Mouse (Mus musculus) kidney, embryonic 14.5 days (tissue): Measurements from ENCODE around the gene 2700097O09Rik. TPM values are rescaled to one million over a fixed set of nuclear protein-coding genes. Genes with fewer than 3 reads are reported as not detected.

Source experiments
- ATAC-seq: fragments of 200-750 bp; cut with Nextera tagmentation; 2 replicates; pipeline ENCODE4 v1.8.0; 2017; ENCODE audit warnings: moderate number of reproducible peaks, mild to moderate bottlenecking, moderate TSS enrichment, moderate library complexity; ENCODE audit not compliant: low FRiP score, low TSS enrichment
- H3K27ac ChIP-seq: fragments of 300-500 bp; sonication (generic); 2 replicates; pipeline ENCODE4 v1.5.1; 2014; ENCODE audit warnings: low read depth, mild to moderate bottlenecking, low read length, moderate library complexity, mixed read lengths
- H3K27me3 ChIP-seq: fragments of 300-500 bp; sonication (generic); 2 replicates; pipeline ENCODE4 v1.6.1; 2014; ENCODE audit warnings: mild to moderate bottlenecking, low read length; ENCODE audit not compliant: control insufficient read depth, insufficient read depth
- H3K36me3 ChIP-seq: fragments of 300-500 bp; sonication (generic); 2 replicates; pipeline ENCODE4 v1.6.1; 2014; ENCODE audit warnings: low read length, mixed read lengths; ENCODE audit not compliant: control insufficient read depth, insufficient read depth
- H3K4me1 ChIP-seq: fragments of 300-500 bp; sonication (generic); 2 replicates; pipeline ENCODE4 v1.6.1; 2014; ENCODE audit warnings: low read length, mixed read lengths; ENCODE audit not compliant: control insufficient read depth, insufficient read depth
- H3K4me2 ChIP-seq: fragments of 300-500 bp; sonication (generic); replicated peaks from 2 replicates; pipeline ENCODE4 v1.6.1; 2014; ENCODE audit warnings: low read depth, mild to moderate bottlenecking, low read length
- H3K4me3 ChIP-seq: fragments of 300-500 bp; sonication (generic); 2 replicates; pipeline ENCODE4 v1.5.1; 2014; ENCODE audit warnings: mild to moderate bottlenecking, low read length
- H3K9ac ChIP-seq: fragments of 300-500 bp; sonication (generic); 2 replicates; pipeline ENCODE4 v1.6.1; 2014; ENCODE audit warnings: low read depth, mild to moderate bottlenecking, low read length, moderate library complexity
- H3K9me3 ChIP-seq: fragments of 300-500 bp; sonication (generic); 2 replicates; pipeline ENCODE4 v1.6.1; 2016; ENCODE audit warnings: low read length; ENCODE audit not compliant: control insufficient read depth
- WGBS: fragments of 180-500 bp; shearing (Covaris S2); extraction: QIAGEN DNeasy Blood & Tissue Kit; methylation state at CpG from one replicate; pipeline ENCODE4 v1.1.7; 2014; 5-methylcytosine and 5-hydroxymethylcytosine counted together
- polyA plus RNA-seq: library from polyadenylated mRNA; unstranded; fragments of >200 nt; fragmentation: Nextera tagmentation; extraction: Ambion mirVana; gene quantifications from 2 replicates; pipeline ENCODE4 v1.2.1, GENCODE M21; 2014

2700097O09Rik gene
- polyA plus RNA-seq, 1 experiment from 2014 or later, result 40.9 TPM

DNA sequence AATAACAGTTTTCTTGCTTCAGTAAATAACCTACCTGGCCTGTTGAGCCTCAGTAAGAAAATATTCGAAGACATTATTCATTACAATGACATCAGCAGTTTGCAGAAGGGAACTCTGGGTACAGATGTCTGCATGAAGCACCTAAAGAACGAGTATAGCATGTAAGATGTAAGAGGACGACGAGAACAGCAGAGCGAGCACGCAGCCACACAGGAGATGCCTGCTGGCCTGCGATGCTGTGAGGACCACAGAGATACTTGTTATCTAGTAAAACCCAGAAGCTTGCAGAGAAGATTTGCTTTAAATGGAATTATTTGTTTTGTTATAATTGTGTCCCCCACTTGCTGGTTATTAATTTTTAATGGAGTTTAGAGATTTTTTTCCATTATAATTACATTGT is 26.6 kb downstream of the 2700097O09Rik start:
- WGBS, result 92% methylated on average over 7 of the region's 7 CpGs
- no peak overlapping the region for H3K9ac ChIP-seq
- H3K9me3 ChIP-seq, result no peaks in the 10 kb centered on the region
- H3K27me3 ChIP-seq, result no peaks in the 10 kb centered on the region
- H3K4me3 ChIP-seq, result no peak overlapping the region
- no peak overlapping the region for H3K27ac ChIP-seq
- H3K4me2 ChIP-seq, result no peak overlapping the region
- no peak for ATAC-seq
- peaks cover 3% of the 10 kb centered on the region; the same call in 1 of the 2 replicates for H3K36me3 ChIP-seq
- no peaks in the 10 kb centered on the region for H3K4me1 ChIP-seq

DNA sequence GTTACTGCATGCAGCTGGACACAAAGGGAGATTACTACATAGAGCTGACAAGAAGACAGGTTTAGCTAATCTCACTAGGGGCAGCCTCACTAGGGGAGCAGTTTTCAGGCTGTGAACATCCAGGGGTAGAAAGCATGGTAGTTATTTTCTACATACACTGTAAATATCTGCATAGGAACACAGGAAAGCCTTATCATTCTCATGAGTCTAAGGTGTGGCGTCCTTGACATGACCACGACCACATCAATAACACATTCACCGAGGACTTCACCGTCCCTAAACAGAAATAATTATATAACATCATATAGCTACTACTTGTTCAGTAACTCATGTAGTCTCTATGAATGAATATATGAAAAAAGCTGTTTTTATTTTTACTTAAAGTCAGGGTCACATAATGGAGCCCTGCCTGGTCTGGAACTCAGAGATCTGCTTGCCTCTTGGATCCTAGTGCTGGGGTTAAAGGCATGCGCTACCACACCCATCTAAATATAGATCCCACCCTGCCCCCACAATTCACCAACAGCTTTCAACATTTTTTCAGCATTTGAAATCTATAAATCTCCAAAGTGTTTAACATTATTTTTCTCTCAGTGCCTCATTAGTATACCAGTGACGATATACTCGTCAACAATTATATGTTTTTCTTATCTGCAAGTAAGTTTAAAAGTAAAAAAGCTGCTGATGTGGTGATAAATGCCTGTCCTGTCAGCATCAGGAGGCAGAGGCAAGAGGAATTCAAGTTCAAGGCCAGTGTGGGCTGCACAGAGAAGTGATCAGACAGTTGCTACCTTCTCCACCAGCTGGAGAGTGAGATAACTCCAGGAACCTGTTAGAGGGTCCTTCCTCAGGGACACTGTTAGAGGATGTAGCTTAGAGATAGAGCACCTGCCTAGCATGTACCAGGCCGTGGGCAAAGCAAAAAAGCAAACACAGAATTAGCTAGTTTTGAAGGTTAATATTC is 28.4 kb downstream of the 2700097O09Rik start:
- ATAC-seq, result no peak
- 92% methylated on average over 8 of the region's 8 CpGs for WGBS
- H3K4me1 ChIP-seq, result no peaks in the 10 kb centered on the region
- no peak overlapping the region for H3K4me3 ChIP-seq
- no peaks in the 10 kb centered on the region for H3K27me3 ChIP-seq
- no peak overlapping the region for H3K4me2 ChIP-seq
- no peak overlapping the region for H3K9ac ChIP-seq
- no peak overlapping the region for H3K27ac ChIP-seq
- peaks cover 3% of the 10 kb centered on the region; the same call in 1 of the 2 replicates for H3K36me3 ChIP-seq
- H3K9me3 ChIP-seq, result no peaks in the 10 kb centered on the region

DNA sequence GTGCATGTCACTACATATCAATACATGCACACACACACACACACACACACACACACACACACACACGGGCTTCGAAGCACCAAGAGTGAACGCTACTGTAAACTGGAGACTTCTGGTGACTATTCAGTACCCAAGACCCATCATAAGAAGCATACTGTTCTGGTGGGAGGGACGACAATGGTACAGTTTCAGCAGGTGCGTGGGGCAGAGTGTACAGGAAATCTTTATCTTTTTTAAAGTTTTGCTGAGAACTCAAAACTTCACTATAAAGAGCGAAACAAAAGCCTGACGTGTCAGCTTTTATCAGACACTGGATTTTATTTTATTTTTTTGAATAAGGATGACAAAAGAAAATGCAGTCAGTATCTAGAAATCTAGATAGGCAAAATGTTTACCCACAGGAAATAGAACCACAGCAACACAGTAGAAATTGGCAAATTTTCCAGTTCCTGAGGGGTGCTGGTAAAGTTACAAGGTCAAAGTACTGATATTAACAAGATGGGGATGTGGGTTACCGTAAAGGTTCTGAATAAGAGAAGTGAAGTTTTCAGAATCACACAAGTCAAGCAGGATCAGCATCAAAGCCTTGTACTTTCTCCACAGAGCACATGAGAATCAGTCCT is 30.1 kb downstream of the 2700097O09Rik start:
- no peak for ATAC-seq
- WGBS, result 95% methylated on average over 8 of the region's 8 CpGs
- Histone ChIP-seq H3K9ac (no peak overlapping the region), H3K4me2 (no peak overlapping the region), H3K4me1 (no peaks in the 10 kb centered on the region), H3K36me3 (peaks cover 9% of the 10 kb centered on the region; the same call in 1 of the 2 replicates), H3K4me3 (no peak overlapping the region), H3K9me3 (no peaks in the 10 kb centered on the region), H3K27me3 (no peaks in the 10 kb centered on the region), H3K27ac (no peak overlapping the region)

DNA sequence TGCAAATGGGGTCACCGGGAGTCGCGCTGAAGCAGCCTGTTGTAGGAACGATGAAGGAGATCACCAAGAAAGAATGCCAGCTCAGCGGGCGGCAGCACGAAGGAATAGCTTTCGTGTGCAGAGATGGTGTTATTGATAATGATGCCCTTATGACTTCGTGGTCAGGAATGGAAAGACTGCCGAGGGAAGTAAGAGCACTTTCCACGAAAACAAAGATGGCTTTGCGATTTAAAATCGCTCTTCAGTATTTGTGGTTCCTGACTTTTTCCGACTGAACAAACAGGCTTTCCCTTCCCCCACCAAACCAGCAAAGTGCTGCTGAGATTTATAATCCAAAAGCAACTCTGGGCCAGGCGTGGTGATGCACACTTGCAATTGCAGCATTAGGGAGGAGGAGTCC is 38.9 kb downstream of the 2700097O09Rik start:
- H3K4me2 ChIP-seq, result no peak overlapping the region; the same call in 1 of the 2 replicates
- no peaks in the 10 kb centered on the region for H3K9me3 ChIP-seq
- 0 out of 2 replicates have a peak, but pooled peaks cover 9% of the 10 kb centered on the region for H3K36me3 ChIP-seq
- no peak overlapping the region for H3K9ac ChIP-seq
- H3K4me1 ChIP-seq, result no peaks in the 10 kb centered on the region
- 53% methylated on average over 15 of the region's 15 CpGs for WGBS
- H3K4me3 ChIP-seq, result no peak overlapping the region
- no peak for ATAC-seq
- no peak overlapping the region for H3K27ac ChIP-seq
- no peaks in the 10 kb centered on the region for H3K27me3 ChIP-seq

DNA sequence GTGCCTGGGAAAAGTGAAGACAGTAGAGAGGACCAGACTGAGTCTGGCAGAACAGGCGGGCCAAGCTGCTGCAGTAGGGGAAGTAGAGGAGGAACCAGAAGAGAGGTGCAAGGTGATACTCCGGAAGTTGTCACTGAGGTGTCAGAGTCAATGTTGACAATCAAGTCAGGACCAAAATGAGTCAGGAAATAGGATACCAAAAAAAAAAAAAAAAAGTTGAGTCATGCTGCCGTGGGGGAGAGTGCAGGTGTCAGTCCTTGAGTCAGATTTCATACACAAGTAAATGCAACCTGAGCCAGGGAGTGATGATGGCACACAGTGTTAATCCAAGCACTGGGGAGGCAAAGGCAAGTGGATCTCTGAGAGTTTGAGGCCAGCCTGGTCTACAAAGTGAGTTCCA is 52.8 kb downstream of the 2700097O09Rik start:
- Histone ChIP-seq H3K27me3 (no peaks in the 10 kb centered on the region), H3K4me2 (no peak overlapping the region), H3K36me3 (no peaks in the 10 kb centered on the region), H3K9ac (no peak overlapping the region), H3K27ac (no peak overlapping the region), H3K4me3 (no peak overlapping the region), H3K9me3 (no peaks in the 10 kb centered on the region), H3K4me1 (no peaks in the 10 kb centered on the region)
- WGBS, result 16% methylated on average over 3 of the region's 3 CpGs
- ATAC-seq, result no peak

DNA sequence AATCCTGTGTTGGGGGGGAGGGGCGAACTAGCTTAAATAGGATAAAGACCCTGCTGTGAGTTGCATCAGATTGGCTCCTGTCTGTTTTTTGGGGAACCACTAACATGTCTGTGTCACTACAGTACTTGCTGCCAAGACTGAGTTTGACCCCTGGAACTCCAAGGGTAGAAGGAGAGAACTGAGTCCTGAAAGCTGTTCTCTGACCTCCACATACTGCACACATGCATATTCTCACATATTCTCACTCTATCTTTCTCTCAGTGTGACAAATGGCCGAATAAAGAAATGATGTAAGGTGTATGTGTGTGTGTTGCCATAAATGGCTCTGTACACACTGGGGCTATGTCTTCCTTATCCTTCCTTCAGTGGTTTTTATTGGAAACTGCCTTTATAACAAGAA is 56.6 kb downstream of the 2700097O09Rik start:
- H3K9ac ChIP-seq, result no peak overlapping the region
- H3K4me3 ChIP-seq, result no peak overlapping the region
- H3K36me3 ChIP-seq, result no peaks in the 10 kb centered on the region
- no peaks in the 10 kb centered on the region for H3K4me1 ChIP-seq
- WGBS, result 91% methylated on average over 2 of the region's 2 CpGs
- no peak overlapping the region for H3K4me2 ChIP-seq
- H3K27ac ChIP-seq, result no peak overlapping the region
- no peaks in the 10 kb centered on the region for H3K27me3 ChIP-seq
- ATAC-seq, result no peak
- H3K9me3 ChIP-seq, result no peaks in the 10 kb centered on the region

DNA sequence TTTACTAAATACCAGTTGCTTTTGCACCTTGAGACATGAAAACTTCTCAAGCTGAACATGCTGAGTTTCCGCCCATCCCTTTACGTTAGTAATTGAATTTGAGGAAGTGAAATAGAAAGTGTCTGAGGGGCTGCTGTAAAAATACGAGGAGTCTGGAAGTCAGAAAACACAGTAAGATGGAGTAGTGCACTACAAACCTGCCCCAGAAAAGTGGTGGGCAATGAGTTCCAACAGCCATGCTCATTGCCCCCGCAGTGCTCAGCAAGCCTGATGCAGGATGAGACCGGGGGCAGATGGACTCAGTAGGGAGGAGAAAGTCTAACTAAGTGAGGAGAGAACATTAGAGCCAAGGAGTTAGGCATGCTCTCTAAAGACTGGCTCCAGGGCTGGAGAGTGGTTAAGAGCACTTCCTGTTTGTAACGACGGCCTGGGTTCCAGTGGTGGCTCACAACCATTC is 60.5 kb downstream of the 2700097O09Rik start:
- Histone ChIP-seq H3K9me3 (no peaks in the 10 kb centered on the region), H3K9ac (no peak overlapping the region), H3K27ac (no peak overlapping the region), H3K27me3 (no peaks in the 10 kb centered on the region), H3K4me3 (no peak overlapping the region), H3K4me1 (no peaks in the 10 kb centered on the region), H3K36me3 (no peaks in the 10 kb centered on the region), H3K4me2 (no peak overlapping the region)
- WGBS, result 84% methylated on average over 7 of the region's 7 CpGs
- no peak for ATAC-seq

DNA sequence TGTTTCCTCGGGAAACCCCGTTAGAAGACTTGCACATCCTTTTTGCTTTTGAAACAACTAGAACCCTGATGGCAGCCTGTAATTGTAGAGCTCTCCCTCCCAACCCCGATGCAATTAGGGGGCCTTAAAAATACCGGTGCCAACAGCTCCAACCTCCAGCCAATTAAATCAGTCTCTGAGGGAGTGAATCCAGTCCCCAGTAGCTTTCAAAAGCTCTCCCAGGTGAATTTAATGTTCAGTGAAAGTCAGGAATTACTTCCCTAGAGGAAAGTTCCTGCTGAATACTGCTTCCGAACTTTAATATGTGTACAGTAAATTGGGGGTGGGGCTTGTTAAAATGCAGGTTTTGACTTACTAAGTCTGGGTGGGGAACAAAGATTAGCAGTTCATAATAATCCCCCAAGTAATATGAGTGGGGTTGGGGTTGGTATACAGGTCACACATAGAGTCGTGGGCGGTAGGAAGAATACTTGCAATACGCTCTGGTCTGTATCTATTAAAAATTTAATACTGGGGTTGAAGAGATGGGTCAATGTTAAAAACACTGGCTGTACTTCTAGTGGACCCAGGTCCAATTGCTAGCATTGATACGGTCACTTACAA is 62.7 kb downstream of the 2700097O09Rik start:
- no peaks in the 10 kb centered on the region for H3K4me1 ChIP-seq
- H3K9me3 ChIP-seq, result no peaks in the 10 kb centered on the region
- H3K4me2 ChIP-seq, result no peak overlapping the region
- no peaks in the 10 kb centered on the region for H3K36me3 ChIP-seq
- no peak overlapping the region for H3K27ac ChIP-seq
- H3K27me3 ChIP-seq, result no peaks in the 10 kb centered on the region
- 47% methylated on average over 9 of the region's 9 CpGs for WGBS
- H3K4me3 ChIP-seq, result no peak overlapping the region
- no peak overlapping the region for H3K9ac ChIP-seq
- no peak for ATAC-seq
